Mouse (Mus musculus) adrenal gland, postnatal 14 days (tissue): ENCODE measurements around the gene Nap1l1. TPM values are rescaled to one million over a fixed set of nuclear protein-coding genes. Genes with fewer than 3 reads are reported as not detected.
"Not testable (repeated sequence)": the region's sequence is repeated elsewhere in the genome, so short reads cannot be mapped to it uniquely, and the experiment has no call there.

ENCODE experiments used
- DNase-seq: peaks from one replicate; pipeline ENCODE4 v3.0.0; 2021; ENCODE audit warnings: mixed read lengths
- long read RNA-seq, 2 experiments: library from polyadenylated mRNA; stranded (forward); transcript quantifications; one replicate each; pipeline ENCODE4 v2.0.0; 2021
- total RNA-seq: library from RNA; stranded (reverse); gene quantifications from 2 replicates; pipeline ENCODE4 v1.2.3, GENCODE M21; 2021

Nap1l1 gene
- 153 and 160 TPM in 2 replicates for total RNA-seq
- long read RNA-seq, experiment 1, transcript Nap1l1-201 (16 exons, 1,486 nt) = minor isoform, 22 of 137 reads
- long read RNA-seq, experiment 1, transcript Nap1l1-205 (13 exons, 1,365 nt) = minor isoform, 19 of 137 reads
- long read RNA-seq, experiment 1, transcript Nap1l1-202 (15 exons, 1,350 nt) = major isoform, 49 of 137 reads
- long read RNA-seq, experiment 1, partial matches to known transcripts = 20 of 137 reads
- long read RNA-seq, experiment 1, other reads (novel, unspliced or antisense) = 22 of 137 reads
- long read RNA-seq, experiment 2, transcript Nap1l1-202 (15 exons, 1,350 nt) = major isoform, 39 of 94 reads
- long read RNA-seq, experiment 2, transcript Nap1l1-205 (13 exons, 1,365 nt) = minor isoform, 14 of 94 reads
- long read RNA-seq, experiment 2, transcript Nap1l1-201 (16 exons, 1,486 nt) = minor isoform, 10 of 94 reads
- long read RNA-seq, experiment 2, transcript Nap1l1-207 (14 exons, 1,512 nt) = minor isoform, 7 of 94 reads
- long read RNA-seq, experiment 2, partial matches to known transcripts = 15 of 94 reads
- long read RNA-seq, experiment 2, other reads (novel, unspliced or antisense) = 9 of 94 reads

DNA sequence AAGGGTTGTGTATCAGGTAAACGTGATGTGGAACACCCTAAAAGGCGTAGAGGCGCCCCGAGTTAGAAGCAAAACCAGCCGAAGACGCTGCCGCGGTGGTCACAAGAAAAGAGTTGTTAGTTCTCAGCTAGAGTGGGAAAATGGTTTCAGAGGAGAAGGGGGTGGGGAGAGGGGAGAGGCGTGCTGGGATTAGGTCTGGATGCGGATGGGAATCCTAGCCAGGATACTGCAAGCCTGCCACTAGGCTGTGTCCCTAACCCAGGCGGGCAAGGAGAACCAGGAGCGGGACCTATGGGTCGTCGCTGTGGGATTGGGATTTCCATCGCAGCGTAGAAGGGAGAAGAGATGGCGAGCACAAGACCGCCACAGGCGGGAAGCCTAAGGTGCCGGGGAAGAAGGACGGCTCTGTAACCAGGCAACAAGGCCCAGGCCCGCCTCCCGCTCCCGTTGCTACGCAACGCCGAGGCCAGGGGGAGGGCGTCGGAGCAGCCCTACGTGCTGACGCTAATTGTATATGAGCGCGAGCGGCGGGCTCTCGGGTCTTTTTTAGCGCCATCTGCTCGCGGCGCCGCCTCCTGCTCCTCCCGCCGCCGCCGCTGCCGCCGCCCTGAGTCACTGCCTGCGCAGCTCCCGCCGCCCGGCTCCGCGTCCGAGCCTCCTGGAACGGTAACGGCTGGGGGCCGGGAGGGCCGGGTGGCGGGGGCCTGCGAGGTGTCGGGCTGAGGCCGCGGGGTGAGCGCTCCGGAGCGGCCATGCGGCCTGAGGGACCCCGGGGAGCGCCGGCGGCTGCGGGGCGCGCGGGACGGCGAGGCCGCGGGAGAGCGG lies at the start of gene Nap1l1:
TSS of gene Nap1l1 (plus strand) at position 538 of the 825 bp plus-strand sequence.
- peak; percentile 98 for DNase-seq

DNA sequence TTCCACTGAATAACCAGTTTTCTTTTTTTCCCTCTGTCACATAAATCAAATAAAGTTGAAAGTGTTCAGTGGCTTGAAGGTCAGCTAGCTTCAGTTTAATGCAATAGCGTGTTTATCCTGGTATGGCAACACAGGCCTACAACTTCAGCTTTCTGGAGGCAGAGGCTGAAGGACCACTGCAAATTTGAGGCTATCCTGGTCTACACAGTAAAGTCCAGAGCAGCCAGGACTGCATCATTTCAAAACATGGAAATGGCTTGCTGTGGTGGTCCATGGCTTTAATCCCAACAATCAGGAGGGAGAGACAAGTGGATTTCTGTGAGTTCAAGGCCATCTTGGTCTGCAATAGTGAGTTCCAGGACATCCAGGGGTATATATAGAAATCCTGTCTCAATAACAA lies 46.5 kb upstream of the Nap1l1 start:
- no peak for DNase-seq

DNA sequence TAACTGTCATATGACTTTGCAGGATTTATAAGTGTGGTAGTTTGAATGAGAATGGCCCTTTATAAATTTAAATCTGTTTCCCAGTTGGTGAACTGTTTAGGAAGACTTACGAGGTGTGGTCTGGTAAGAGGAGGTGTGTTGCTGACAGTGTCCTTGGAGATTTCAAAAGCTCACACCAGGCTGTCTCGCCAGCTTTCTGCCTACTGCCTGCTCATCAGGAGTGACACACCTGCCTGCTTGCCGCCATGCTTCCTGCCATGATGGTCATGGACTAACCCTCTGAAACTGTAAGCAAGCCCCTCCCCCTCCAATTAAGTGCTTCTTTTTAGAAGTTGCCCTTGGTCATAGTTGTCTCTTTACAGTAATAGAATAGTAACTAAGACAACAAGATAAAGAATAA lies 39.5 kb upstream of the Nap1l1 start:
- DNase-seq = no peak

DNA sequence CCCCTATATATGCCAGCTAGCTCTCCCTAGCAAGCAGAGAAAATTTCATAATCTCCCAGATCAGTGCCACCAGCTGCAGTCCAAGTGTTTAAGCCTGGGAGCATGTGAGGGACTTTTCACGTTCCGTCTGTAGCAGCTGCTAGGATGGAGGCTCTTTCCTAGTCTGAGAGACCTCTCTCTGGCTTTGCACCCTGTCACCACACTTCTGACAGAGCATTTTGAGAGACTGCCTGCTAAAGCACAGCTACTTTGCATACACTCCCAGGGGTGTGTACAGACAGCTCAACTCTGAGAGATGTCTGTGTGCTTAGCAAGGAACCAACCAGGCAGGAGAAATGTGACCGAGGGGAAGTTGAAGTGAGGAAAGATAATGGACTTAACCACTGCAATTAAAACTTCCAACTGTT lies 32.0 kb upstream of the Nap1l1 start:
- no peak for DNase-seq

DNA sequence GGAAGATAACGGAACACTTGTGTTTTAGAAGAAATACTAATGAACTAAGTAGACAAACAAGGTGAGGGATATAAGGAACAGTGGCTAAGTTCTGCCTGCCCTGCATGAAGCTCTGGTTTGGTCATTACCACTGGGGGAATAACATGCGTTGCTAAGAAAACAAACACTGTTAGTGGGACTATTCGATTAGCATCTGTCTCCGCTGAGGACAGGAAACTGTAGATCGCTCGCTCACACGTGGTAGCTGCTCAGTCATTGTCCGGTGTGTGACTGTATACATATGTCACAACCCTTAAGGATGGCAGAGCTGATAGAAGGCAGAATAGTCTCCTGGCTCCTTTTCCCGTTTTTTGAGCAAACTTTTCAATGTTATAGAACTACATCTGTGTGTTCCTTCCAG lies 28.8 kb upstream of the Nap1l1 start:
- DNase-seq = no peak

DNA sequence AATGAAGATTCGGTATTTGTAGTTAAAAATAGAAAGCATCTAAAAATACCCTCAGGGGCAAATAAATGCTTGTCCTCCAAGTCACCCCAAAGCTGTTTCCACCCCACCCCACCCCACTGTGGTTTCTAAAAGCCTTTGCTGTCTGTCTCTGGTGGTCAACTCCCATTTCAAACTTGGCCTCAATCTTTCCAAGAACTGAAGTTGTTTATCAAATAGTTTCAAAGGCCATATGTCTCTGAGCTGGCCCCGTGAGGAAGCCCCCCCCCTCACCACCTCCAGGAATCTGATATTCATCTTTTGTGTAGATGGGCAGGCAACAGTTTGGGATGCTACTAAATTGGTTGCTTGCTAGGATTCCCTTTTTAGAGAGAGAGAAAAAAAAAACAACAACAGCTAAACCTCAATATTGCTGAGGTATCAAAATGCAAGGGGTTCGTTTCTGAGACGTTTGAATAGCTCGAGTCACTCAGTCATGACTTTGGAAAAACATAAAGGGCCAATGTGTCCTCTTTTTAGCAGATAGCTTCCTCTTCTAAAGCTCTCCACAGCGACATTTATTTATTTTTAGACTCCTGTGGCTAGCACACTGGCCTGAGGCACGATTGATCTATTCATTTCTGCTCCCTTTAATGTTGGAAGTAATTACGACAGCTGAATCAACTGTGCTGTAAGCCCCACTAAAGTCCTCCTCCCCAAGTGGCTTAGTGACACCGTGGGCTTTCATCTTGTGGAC lies 26.9 kb upstream of the Nap1l1 start:
- DNase-seq = no peak

DNA sequence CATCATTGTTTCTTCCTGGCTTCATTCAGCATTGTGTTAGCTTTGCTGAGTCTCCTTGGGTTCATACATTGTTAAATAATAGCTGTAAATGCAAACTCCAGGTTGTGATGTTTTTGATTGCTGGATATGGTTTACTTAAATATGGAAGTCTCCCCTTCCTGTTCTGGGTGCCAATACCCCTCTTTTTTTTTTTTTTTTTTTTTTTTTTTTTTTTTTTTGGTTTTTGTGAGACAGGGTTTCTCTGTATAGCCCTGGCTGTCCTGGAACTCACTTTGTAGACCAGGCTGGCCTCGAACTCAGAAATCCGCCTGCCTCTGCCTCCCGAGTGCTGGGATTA lies 26.4 kb upstream of the Nap1l1 start:
- not testable (repeated sequence) for DNase-seq

DNA sequence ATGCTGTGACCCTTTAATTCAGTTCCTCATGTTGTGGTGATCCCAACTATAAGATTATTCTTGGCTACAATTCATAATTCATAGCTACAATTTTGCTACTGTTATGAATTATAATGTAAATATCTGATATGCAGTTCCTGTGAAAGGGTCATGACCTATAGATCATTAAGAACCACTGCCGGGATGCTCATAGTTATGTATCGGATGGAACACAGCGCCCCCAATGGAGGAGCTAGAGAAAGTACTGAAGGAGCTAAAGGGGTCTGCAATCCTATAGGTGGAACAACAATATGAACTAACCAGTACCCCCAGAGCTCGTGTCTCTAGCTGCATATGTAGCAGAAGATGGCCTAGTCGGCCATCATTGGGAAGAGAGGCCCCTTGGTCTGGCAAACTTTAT lies 23.4 kb upstream of the Nap1l1 start:
- not testable (repeated sequence) for DNase-seq

DNA sequence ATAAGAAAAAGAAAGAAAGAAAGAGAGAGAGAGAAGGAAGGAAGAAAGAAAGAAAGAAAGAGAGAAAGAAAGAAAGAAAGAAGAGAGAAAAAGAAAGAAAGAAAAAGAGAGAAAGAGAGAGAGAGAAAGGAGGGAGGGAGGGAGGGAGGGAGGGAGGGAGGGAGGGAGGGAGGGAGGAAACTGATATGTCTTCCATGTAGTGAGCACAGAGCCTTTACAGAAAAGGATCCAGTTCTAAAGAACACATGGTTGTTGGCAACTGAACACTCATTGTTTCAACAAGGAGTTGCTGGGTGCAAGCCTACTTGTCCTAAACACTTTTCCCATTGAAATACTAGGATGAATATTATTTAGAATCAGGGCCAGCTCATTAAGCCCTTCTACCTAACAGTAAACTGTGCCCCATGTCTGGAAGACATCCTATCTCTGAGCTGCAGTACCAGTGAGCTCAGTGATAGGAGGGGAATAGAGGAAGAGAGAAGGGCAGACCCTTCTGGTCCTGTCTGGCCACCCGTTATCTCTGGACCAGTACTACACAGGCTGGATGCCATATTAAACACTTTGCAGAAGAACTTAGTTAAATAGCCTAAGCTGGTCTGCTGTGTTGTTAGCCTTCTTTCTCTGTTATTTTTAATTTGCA lies 21.2 kb upstream of the Nap1l1 start:
- DNase-seq = no peak

DNA sequence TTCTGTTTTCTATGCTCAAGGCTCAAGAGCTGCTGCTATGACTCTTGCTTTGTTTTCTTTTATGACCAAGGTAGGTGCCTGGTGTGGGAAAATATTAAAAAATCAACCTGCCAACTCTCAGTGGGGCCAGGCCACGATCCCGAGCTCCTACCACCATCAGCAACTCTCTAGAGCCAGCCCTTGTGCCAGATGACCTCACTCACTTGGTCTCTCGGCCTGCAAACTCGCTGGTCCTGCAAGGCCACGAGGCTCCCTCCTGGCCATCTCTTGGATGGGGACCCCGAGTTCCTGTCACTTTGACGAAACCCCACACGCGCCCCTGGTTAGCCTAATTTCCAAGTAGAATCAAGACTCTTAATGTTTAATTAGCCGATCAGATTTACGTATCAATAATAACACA lies 20.6 kb upstream of the Nap1l1 start:
- no peak for DNase-seq

DNA sequence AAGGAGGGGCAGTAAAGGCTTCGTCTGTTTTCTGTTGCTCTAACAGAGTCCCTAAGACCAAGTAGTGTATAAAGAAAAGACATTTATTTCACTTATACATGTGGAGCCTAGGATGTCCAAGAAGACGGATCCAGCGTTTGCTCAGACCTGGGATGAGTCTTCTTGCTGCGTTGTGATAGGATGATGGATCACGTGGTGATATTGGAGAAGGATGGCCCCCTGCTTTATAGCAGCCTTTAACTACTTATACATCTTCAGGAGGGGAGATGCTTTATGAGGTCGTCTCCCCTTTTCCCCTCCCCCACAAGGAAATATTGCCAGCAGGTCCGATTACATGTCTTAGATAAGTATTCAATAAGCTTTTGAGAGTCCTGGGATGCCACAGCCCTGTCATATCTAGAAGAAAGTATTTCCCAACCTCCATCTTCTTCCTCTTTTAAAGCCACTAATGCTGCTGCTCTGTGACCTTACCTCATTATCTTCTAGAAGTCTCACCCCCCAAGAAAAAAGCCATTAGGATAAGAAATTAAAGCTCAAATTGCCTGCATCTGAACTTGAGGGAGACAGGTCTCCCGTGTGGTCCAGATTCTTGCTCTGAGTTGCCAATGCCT lies 18.2 kb upstream of the Nap1l1 start:
- DNase-seq = no peak

DNA sequence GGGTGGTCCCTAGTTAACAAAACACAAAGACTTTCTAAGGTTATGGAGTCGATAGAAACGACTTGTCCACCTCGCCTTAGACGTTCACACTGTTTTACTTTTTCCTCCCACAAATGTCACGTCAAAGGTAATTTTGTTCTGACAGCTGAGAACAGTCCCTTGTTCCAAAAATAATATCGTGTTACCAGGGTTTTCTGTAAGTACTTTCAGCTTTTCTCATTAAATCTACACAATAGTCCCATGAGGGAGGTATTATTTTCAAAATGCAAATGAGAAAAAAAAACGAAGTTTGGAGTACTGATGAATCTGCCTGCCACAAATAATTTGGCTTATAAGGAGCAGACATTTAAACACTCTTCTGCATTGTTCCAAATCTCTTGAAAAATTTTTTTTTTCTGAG lies 14.9 kb upstream of the Nap1l1 start:
- DNase-seq = no peak

DNA sequence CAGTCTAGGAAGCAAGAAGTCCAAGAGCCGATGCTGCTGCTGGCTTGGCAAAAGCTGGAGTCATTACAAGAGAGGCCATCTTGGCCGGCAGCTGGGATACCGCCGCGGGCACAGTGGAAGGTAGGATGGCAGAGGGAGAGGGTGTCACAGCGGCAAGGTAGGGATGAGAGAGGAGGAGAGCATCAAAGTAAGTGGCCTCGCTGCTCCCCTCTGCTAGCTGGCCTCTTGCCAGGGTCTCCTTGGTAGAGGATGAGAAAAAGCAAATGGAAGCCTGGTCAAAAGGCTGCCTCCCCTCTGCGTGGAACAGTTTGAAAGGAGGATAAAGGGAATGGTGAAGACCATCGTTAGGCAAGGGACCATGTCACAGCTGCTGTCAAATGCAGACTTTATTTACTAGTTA lies 14.0 kb upstream of the Nap1l1 start:
- DNase-seq = no peak

DNA sequence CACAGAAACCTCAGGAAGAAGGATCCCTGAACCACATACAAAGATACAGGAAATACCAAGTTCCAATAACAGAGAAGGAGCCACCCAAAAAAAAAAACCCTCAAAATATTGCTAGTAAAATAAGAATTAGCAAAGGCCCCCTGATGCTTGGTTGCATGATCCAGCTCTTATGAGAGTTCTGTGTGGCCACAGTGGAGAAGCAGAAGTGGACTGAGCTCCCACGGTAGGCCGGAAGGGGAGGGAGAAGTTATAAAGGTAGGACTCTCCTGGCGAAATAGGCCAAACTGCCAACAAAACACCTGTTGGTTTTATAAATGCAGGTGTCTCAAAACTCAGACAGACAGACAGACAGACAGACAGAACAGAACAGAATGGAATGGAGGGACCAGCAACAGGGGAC lies 13.1 kb upstream of the Nap1l1 start:
- no peak for DNase-seq

DNA sequence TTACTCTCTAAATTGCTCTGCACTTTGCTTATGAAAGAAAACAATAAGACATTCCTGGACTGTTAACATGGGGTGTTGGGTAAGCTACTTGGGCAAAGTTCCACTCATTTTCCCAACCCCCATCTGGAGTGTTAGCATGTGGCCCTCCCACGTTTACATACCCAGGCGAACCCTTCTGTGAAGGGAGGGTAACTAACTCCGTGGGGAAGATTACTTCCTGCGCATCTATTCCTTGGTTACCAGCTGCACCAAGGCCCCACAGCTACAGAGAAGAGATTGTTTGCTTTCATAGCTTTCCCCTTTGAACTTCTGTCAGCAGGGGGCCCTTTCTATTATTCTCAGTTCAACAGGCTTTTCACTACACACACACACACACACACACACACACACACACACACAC lies 12.6 kb upstream of the Nap1l1 start:
- no peak for DNase-seq

DNA sequence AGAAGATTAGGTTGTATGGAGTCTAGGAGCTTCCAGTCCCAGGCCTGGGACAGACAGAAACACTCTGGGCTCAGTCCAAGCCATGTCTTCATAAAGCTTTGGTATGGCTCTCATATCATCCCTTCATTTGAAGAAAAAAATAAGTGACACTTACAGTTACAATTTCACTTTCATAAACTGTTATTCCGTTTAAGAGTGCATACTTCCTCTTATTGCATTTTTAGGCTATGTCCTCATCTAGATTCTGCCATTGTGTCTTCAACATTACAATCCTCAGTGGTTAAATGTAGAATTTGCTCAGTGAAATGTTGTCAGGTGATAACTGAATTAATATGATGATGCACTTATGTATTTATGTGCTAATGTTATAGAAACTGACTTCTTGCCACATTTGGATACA lies 8.2 kb upstream of the Nap1l1 start:
- DNase-seq = no peak

DNA sequence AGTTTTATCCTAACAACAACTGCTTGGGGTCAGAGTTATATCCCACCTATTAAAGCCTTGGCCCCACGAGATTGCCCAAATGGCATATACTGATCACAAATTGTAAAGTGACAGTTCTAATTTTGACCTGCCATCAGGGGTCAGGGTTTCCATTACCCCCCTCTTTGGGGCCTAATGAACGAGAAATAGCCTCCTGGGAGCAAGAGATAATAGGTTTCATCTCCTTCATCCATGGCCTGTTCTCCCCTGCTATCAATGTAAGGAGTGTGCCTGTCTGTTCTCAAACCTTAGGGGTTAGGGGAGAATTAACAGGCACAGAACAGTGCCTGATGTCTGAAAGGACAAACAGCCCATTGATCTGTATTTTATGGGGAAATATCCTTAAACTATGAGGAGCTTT lies 7.6 kb upstream of the Nap1l1 start:
- no peak for DNase-seq

DNA sequence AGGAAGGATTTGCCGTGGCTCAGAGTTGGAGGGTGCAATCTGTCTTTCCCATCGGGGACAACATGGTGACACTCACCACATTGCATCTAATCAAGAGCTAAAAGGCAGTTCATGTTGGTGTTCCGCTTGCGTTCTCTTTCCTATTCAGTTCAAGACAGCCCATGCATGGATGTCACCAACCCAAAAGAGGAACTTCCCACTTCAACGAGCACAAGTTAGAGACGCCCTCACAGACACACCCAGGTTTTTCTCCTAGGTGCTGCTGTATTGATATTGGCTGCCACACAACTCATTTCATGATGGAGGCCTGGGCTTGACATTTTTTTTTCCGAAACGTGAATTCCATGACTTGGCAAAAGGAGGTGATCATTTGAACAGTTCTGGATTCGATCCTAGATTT lies 1.9 kb upstream of the Nap1l1 start:
- DNase-seq = no peak

DNA sequence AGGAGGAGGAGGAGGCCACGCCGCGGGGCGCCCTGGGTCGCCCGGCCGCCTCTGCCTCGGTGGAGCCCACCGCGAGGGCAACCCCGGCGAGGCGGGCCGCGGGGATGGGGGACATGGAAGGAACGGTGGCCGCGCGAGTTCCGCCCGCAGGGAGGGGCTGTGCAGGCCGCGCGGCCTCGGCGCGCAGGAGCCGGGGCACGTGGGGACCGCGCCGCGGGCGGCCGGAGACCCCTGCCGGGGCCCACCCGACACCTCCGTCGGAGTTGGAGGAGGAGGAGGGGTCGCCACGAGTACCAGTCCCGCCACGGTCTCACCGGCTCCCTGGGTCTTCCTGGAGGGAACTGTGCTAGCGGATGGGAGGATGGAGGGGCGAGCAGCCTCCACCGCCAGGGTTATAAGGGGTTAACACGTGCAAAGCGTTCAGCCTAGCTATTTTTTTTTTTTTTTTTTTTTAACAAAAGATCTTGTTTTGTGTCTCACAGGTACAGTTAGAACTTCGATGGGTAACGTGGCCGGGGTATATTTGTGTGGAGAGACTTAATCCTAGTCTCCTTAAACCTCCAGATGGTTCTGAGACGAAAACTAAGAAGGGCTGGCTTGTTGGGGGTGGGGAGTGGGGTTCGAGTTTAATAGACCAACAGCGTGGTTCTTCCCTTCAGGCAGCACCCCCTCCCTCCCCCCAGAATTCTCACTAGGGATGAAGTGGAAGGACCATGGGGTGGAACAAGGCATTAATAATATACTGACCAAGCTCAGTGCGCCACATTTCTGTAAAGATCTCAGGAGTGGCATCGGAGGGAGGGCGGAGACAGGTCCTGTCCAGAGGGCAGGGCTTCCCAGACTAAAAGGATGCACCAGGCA lies 718 bp downstream of the Nap1l1 start:
- DNase-seq = peak; percentile 71

DNA sequence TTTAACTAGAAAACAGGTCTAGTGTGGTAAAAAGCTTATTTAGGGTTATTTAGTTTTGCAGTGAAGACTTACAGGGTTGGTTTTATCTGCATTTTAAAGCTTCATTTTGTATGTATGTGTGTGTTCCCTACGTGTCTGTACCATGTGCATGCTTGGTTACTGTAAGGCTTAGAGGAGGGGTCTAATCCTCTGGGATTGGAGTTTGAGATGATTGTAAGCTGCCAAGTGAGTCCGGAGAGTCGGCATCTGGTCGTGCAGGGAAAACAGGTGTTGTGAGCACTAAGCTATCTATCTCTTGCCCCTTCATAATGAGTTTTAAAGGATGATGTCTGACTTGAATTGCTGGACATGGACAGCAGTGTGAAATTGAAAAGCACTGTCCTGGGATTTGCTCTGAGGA lies 3.3 kb downstream of the Nap1l1 start:
- no peak for DNase-seq
